Mouse (Mus musculus): ENCODE measurements at regions not wholly inside any gene's neighbourhood (a gene's known extent, or its start where the extent isn't known, plus 50 kb on each side); places are given as distances from the start of the nearest gene placed in this dataset.

DNA sequence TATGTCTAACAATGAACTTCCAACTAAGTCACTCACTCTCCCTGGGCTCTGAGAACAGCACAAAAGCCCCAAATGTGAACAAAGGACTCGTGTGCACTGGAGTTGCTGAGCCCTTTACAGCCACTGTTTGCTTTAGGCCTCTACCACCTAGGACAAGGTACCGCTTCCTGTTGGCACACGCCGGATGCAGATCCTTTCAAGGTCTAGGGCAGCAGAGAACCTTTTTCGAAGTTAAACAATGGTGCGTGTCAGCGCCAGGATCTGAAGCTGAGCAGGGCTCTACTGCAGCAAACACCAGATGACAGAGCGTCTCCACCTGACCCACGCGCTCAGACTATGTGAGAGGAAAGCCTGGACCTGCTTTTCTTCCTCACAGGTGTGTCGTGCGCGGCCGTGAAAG, 207.0 kb upstream of the Mkln1 start:
- Histone ChIP-seq H3K36me3 (ENCODE audit: control insufficient read depth, insufficient read depth, low read length) (no peaks in the 10 kb centered on the region), H3K4me3 (ENCODE audit: low read depth, low read length) (no peak overlapping the region), H3K4me2 (ENCODE audit: low read length) (no peak overlapping the region), H3K4me1 (replicated peaks; ENCODE audit: control insufficient read depth, insufficient read depth, low read length) (no peaks in the 10 kb centered on the region), H3K27ac (ENCODE audit: low read depth) (no peak overlapping the region), H3K9me3 (ENCODE audit: control insufficient read depth, low read length) (no peaks in the 10 kb centered on the region), H3K9ac (ENCODE audit: low read length) (no peak overlapping the region), H3K27me3 (replicated peaks; ENCODE audit: control insufficient read depth, insufficient read depth, low read length) (no peaks in the 10 kb centered on the region)
- DNase-seq (ENCODE audit: low spot score) (no peak), ATAC-seq (replicated peaks; ENCODE audit: low FRiP score, low TSS enrichment, low read depth) (no peak)
- WGBS, result 74% methylated on average over 14 of the region's 14 CpGs

DNA sequence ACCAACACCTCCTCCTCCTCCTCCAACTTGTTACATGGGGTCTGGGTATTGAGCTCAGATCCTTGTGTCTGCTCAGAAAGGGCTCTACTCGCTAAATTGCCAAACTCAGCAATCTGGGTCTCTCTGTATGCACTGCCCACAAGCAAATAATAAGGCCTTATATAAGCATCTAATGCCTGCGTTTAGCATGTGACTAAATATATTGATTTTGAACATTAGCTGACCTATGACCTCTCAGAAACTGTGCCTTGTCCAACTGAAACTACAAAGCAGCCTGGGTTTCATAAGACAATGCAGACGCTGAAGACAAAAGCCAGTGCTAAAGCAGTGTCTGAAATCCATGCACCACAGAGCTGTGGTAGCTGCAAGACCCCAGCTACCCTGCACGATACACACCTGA, 206.3 kb upstream of the Mkln1 start:
- H3K4me1 ChIP-seq (replicated peaks; ENCODE audit: control insufficient read depth, insufficient read depth, low read length), result no peaks in the 10 kb centered on the region
- H3K27ac ChIP-seq (ENCODE audit: low read depth), result no peak overlapping the region
- no peaks in the 10 kb centered on the region for H3K27me3 ChIP-seq (replicated peaks; ENCODE audit: control insufficient read depth, insufficient read depth, low read length)
- H3K36me3 ChIP-seq (ENCODE audit: control insufficient read depth, insufficient read depth, low read length), result no peaks in the 10 kb centered on the region
- 83% methylated on average over 4 of the region's 4 CpGs for whole genome bisulfite sequencing
- no peak overlapping the region for H3K4me2 ChIP-seq (ENCODE audit: low read length)
- no peak overlapping the region for H3K9ac ChIP-seq (ENCODE audit: low read length)
- H3K4me3 ChIP-seq (ENCODE audit: low read depth, low read length), result no peak overlapping the region
- H3K9me3 ChIP-seq (ENCODE audit: control insufficient read depth, low read length), result no peaks in the 10 kb centered on the region
- ATAC-seq (replicated peaks; ENCODE audit: low FRiP score, low TSS enrichment, low read depth), result no peak
- no peak for DNase-seq (ENCODE audit: low spot score)

- Histone ChIP-seq H3K27ac (ENCODE audit: low read depth) (no peak overlapping the region), H3K27me3 (replicated peaks; ENCODE audit: control insufficient read depth, insufficient read depth, low read length) (no peaks in the 10 kb centered on the region), H3K9ac (ENCODE audit: low read length) (no peak overlapping the region), H3K4me1 (replicated peaks; ENCODE audit: control insufficient read depth, insufficient read depth, low read length) (no peaks in the 10 kb centered on the region), H3K4me2 (ENCODE audit: low read length) (no peak overlapping the region), H3K9me3 (ENCODE audit: control insufficient read depth, low read length) (no peaks in the 10 kb centered on the region), H3K4me3 (ENCODE audit: low read depth, low read length) (no peak overlapping the region), H3K36me3 (ENCODE audit: control insufficient read depth, insufficient read depth, low read length) (no peaks in the 10 kb centered on the region)
- DNase-seq (ENCODE audit: low spot score) (no peak), ATAC-seq (replicated peaks; ENCODE audit: low FRiP score, low TSS enrichment, low read depth) (no peak)
- 82% methylated on average over 5 of the region's 5 CpGs for WGBS
Observed at GRCm38 (mm10) chr6:31193202-31193601, 205.3 kb upstream of the Mkln1 start.

DNA sequence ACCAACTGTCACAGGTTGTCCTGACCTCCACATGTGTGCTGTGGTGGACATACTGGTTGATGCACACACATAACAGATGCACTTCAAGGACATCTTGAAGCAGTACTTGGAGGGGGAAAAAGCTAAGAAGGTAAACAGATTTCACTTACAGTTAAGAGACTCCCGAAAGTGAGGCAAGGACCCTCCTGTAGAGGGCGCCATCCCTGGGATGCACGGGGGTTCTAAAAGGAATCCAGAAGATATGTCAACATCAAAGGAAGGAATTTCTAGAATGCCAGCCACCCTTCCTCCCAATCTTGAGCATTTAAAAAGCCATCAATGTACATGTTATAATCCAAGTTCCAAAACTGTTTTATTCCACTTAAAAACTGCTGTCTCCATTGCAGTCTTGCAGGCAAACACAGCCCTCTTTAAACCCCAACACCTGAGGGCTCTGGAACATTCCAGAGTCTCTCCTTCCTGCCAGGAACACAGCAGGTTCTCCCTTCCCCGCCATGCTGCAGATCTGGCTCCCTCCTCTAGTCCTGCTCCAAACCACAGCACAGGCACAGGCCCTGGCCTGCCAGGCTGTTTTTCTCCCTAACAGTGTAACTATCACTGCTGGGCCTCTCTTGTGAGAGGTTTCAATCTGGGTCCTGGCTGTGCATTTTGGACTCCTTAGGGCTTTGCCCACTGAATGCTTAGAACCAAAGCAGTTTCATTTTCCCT, 200.8 kb upstream of the Mkln1 start:
- H3K4me1 ChIP-seq (replicated peaks; ENCODE audit: control insufficient read depth, insufficient read depth, low read length), result no peaks in the 10 kb centered on the region
- H3K27me3 ChIP-seq (replicated peaks; ENCODE audit: control insufficient read depth, insufficient read depth, low read length), result no peaks in the 10 kb centered on the region
- no peak overlapping the region for H3K4me3 ChIP-seq (ENCODE audit: low read depth, low read length)
- H3K36me3 ChIP-seq (ENCODE audit: control insufficient read depth, insufficient read depth, low read length), result no peaks in the 10 kb centered on the region
- no peak overlapping the region for H3K9ac ChIP-seq (ENCODE audit: low read length)
- H3K9me3 ChIP-seq (ENCODE audit: control insufficient read depth, low read length), result no peaks in the 10 kb centered on the region
- DNase-seq (ENCODE audit: low spot score) (no peak), ATAC-seq (replicated peaks; ENCODE audit: low FRiP score, low TSS enrichment, low read depth) (no peak)
- no peak overlapping the region for H3K27ac ChIP-seq (ENCODE audit: low read depth)
- no peak overlapping the region for H3K4me2 ChIP-seq (ENCODE audit: low read length)
- WGBS, result 62% methylated on average over 4 of the region's 4 CpGs

DNA sequence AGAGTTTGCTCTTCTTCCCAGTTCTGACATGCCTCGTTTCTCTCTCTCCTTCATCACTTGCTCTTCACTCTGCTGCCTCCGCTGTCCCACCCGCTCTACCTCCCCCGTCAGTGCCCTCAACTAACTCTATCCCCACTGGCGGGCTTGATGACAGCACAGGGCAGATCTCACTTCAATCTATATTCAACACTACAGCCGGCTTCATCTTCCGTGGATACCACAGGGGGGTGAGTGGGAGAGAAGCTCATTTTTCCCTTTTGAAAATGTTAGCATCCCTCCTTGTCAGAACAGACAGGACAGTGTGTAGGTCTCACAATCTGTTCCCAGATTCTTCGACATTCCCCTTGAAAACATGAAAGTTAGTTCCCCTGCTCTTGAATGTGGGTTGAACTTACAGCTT, 200.2 kb upstream of the Mkln1 start:
- no peak overlapping the region for H3K27ac ChIP-seq (ENCODE audit: low read depth)
- ATAC-seq (replicated peaks; ENCODE audit: low FRiP score, low TSS enrichment, low read depth) (no peak), DNase-seq (ENCODE audit: low spot score) (no peak)
- no peaks in the 10 kb centered on the region for H3K36me3 ChIP-seq (ENCODE audit: control insufficient read depth, insufficient read depth, low read length)
- WGBS, result 73% methylated on average over 8 of the region's 8 CpGs
- H3K4me3 ChIP-seq (ENCODE audit: low read depth, low read length), result no peak overlapping the region
- H3K27me3 ChIP-seq (replicated peaks; ENCODE audit: control insufficient read depth, insufficient read depth, low read length), result no peaks in the 10 kb centered on the region
- H3K9ac ChIP-seq (ENCODE audit: low read length), result no peak overlapping the region
- no peak overlapping the region for H3K4me2 ChIP-seq (ENCODE audit: low read length)
- H3K9me3 ChIP-seq (ENCODE audit: control insufficient read depth, low read length), result no peaks in the 10 kb centered on the region
- no peaks in the 10 kb centered on the region for H3K4me1 ChIP-seq (replicated peaks; ENCODE audit: control insufficient read depth, insufficient read depth, low read length)

DNA sequence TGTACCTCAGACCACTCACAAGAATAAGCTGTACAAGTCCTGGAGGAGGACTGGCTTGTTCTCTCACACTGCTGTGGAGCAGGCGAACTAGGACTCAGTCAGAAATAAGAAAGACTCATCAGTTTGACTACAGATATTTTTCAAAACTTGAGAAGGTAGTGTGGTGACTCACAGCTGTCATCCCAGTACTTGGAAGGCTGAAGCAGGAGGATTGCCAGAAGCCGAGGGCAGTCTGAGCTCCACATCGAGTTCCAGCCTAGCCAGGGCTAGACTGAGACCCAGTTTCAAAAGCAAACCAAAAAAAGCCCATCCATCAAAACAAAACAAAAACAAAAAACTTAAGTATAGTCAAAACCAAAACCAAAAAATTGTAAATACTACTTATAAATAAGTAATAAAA, 197.8 kb upstream of the Mkln1 start:
- no peak for DNase-seq (ENCODE audit: low spot score)
- 89% methylated on average over 3 of the region's 3 CpGs for WGBS

DNA sequence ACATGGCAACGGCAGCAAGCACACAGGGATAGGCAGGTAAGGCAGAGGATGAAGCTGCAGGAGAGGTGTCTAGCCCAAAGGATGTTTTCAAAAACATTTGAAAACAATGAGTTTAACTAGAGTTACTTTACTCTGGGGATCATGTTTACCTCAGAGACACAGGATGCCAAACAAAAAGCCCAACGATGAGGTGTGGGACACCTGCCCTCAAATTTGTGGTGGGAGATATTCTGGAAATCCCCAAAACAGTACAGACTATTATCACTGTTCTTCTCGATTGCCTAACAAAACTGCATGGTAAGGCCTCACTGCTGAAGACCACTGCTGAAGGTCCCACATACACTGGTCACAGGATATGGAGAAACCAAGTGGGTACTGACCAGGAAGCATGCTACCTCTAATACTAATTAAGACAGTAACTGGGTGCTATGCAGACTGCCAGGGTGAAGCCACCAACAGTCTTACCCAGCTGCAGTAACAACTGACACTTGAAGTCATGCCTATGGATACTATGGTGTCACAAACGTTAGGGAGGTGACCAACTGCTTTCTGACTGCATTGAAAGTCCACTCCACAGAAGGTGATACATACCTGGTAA, 197.1 kb upstream of the Mkln1 start:
- no peak overlapping the region for H3K9ac ChIP-seq (ENCODE audit: low read length)
- H3K4me3 ChIP-seq (ENCODE audit: low read depth, low read length), result no peak overlapping the region
- DNase-seq (ENCODE audit: low spot score) (no peak), ATAC-seq (replicated peaks; ENCODE audit: low FRiP score, low TSS enrichment, low read depth) (no peak)
- H3K27ac ChIP-seq (ENCODE audit: low read depth), result no peak overlapping the region
- H3K9me3 ChIP-seq (ENCODE audit: control insufficient read depth, low read length), result no peaks in the 10 kb centered on the region
- 82% methylated on average over 4 of the region's 4 CpGs for WGBS
- no peaks in the 10 kb centered on the region for H3K4me1 ChIP-seq (replicated peaks; ENCODE audit: control insufficient read depth, insufficient read depth, low read length)
- H3K4me2 ChIP-seq (ENCODE audit: low read length), result no peak overlapping the region
- H3K27me3 ChIP-seq (replicated peaks; ENCODE audit: control insufficient read depth, insufficient read depth, low read length), result no peaks in the 10 kb centered on the region
- H3K36me3 ChIP-seq (ENCODE audit: control insufficient read depth, insufficient read depth, low read length), result no peaks in the 10 kb centered on the region

More for the DNA sequence above, 197.8 kb upstream of the Mkln1 start:
- H3K27me3 ChIP-seq (replicated peaks; ENCODE audit: control insufficient read depth, insufficient read depth, low read length), result no peaks in the 10 kb centered on the region
- H3K9ac ChIP-seq (ENCODE audit: low read length), result no peak overlapping the region
- no peaks in the 10 kb centered on the region for H3K4me1 ChIP-seq (replicated peaks; ENCODE audit: control insufficient read depth, insufficient read depth, low read length)
- no peak overlapping the region for H3K4me2 ChIP-seq (ENCODE audit: low read length)
- ATAC-seq (replicated peaks; ENCODE audit: low FRiP score, low TSS enrichment, low read depth), result no peak
- H3K27ac ChIP-seq (ENCODE audit: low read depth), result no peak overlapping the region
- no peaks in the 10 kb centered on the region for H3K36me3 ChIP-seq (ENCODE audit: control insufficient read depth, insufficient read depth, low read length)
- H3K9me3 ChIP-seq (ENCODE audit: control insufficient read depth, low read length), result no peaks in the 10 kb centered on the region
- H3K4me3 ChIP-seq (ENCODE audit: low read depth, low read length), result no peak overlapping the region

GRCm38 (mm10) chr6:31202594-31202993, 195.9 kb upstream of the Mkln1 start:
- no peak overlapping the region for H3K27ac ChIP-seq (ENCODE audit: low read depth)
- no peak for ATAC-seq (replicated peaks; ENCODE audit: low FRiP score, low TSS enrichment, low read depth)
- no peak for DNase-seq (ENCODE audit: low spot score)

DNA sequence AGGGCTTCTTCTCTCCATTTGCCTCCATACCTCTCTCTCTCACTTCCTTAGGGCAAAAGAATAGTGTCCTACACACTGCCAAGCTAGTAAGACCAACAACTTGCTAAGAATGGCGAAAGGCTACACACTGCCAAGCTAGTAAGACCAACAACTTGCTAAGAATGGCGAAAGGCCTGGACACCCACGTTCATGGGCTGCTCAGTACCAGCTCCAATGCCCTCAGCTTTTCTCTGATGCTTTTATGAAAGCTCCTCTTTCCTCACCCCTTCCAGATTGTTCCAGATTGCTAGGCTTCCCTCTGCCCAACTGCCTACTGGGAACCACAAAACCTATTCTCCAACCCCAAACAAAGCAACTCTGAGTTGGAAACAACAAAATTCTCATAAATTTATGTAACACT, 194.1 kb upstream of the Mkln1 start:
- ATAC-seq (replicated peaks; ENCODE audit: low FRiP score, low TSS enrichment, low read depth) (no peak), DNase-seq (ENCODE audit: low spot score) (no peak)
- H3K4me3 ChIP-seq (ENCODE audit: low read depth, low read length), result no peak overlapping the region
- H3K4me2 ChIP-seq (ENCODE audit: low read length), result no peak overlapping the region
- H3K36me3 ChIP-seq (ENCODE audit: control insufficient read depth, insufficient read depth, low read length), result no peaks in the 10 kb centered on the region
- H3K4me1 ChIP-seq (replicated peaks; ENCODE audit: control insufficient read depth, insufficient read depth, low read length), result no peaks in the 10 kb centered on the region
- H3K27ac ChIP-seq (ENCODE audit: low read depth), result no peak overlapping the region
- H3K9ac ChIP-seq (ENCODE audit: low read length), result no peak overlapping the region
- H3K27me3 ChIP-seq (replicated peaks; ENCODE audit: control insufficient read depth, insufficient read depth, low read length), result no peaks in the 10 kb centered on the region
- WGBS, result 89% methylated on average over 3 of the region's 3 CpGs
- H3K9me3 ChIP-seq (ENCODE audit: control insufficient read depth, low read length), result no peaks in the 10 kb centered on the region

More at GRCm38 (mm10) chr6:31202594-31202993, 195.9 kb upstream of the Mkln1 start:
- Histone ChIP-seq H3K9me3 (ENCODE audit: control insufficient read depth, low read length) (no peaks in the 10 kb centered on the region), H3K36me3 (ENCODE audit: control insufficient read depth, insufficient read depth, low read length) (no peaks in the 10 kb centered on the region), H3K4me2 (ENCODE audit: low read length) (no peak overlapping the region), H3K9ac (ENCODE audit: low read length) (no peak overlapping the region), H3K4me3 (ENCODE audit: low read depth, low read length) (no peak overlapping the region), H3K27me3 (replicated peaks; ENCODE audit: control insufficient read depth, insufficient read depth, low read length) (no peaks in the 10 kb centered on the region), H3K4me1 (replicated peaks; ENCODE audit: control insufficient read depth, insufficient read depth, low read length) (no peaks in the 10 kb centered on the region)

All from intestine, embryonic 14.5 days (tissue).